Mouse (Mus musculus): ENCODE results near the gene Nfasc.

Nfasc gene

DNA sequence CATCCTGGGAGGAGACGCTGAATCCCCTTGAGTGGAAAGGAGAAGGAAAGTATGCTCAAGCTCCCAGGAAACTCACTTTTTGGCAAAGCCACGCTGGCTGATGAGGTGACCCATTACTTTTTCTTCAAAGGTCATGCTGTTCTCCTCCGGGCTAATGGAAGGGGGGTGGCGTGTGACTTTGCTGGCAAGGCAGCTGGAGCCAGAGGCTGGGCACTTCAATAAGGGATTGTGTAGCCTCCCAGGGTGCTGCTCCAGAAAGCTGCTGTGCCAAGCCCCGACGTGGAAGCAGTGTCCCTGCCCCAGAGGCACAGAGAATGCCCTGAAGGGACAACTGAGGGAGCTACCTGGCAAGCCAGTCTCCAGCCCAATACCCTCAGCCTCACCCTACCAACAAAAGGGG, 101.3 kb downstream of the Nfasc start:
- DNase-seq, result no peak

DNA sequence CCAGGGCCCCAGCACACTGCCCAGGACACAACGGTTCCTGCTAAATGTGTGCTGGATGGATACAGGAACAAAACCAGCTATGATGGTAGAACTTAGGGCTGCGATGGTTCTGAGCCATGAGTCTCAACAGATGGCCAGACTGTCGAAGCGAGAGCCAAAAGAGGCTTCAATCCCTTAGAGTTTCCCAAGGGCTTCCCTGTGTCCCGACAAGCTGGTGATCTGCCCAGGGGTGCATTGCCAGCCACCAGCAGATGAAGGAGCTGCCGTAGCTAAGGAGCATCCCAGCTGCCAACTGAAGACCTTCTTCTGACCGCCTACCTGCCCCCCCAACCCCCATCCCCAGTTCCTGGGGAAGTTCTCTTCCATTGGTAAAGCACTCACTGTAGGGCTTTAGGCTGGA, 104.3 kb downstream of the Nfasc start:
- no peak for DNase-seq

DNA sequence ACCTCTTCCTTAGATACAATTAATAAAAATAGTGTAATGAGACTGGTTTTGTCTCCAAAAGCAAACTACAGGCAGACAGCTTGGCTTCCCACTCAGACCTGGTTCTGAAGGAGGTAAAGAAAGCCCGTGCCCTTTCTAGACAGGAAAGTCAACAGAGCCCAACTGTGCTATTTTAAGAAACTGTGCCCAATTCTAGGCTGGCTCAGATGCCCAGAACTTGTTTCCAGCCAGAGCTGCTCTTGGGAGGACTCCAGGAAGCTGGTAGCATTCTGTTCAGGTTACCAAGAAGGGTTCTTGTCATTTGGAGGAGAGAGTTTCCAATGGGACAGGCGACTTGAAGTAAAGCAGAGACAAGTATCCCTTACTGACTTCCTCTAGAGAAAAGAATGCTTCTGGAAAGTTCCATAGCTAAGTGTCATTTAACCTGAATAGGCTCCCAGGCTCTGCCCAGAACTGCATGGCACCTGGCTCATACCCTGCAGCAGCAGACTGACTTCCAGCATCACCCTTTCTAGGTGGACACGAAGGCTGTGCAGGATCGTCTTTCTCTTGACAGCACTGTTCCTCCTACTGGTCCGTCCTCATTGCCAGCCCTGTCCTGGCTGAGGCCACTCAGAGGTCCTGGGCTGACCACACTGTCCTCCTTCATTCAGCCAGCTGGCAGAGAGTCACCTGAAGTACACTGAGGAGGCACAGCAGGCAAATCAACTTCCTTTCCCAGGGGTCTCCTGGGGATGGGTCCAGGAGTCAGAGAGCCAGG, 111.8 kb downstream of the Nfasc start:
- DNase-seq, result no peak

DNA sequence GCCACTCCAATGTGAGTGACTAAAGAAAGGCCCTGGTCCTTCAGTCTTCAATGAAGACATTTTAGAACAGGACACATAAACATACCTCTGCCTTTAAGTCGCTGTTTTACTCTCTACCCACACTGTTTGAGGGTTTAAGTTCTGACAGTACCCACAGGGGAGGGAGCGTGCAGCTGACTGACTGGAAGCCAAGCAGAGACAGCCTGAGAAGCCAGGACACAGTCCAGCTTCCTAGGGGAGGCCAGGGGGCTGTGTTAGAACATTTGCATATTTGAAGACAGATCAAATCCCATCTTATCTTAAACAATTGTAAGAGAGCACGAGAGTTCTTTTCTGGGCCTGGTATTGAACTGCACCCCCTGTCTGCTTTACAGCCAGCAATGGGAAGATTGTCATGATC, 113.0 kb downstream of the Nfasc start:
- DNase-seq, result no peak

DNA sequence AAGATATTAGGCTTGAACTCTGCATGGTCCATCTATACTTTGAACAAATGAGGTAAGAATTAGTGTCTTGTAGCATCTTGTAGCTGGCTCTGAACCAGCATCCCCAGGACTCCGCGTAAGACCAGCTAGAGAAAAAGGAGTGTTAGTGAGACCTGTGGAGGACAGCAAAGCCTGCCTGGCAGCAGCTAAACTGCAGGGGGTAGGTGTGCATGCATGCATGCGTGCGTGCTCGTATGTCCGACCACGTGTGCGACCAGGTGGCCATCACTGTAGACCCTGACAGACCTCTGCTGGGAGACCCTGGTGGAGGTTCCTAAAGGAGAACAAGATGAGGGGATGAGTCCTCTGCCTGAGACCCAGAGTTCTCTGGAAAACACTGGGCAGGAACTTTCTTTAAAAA, 113.4 kb downstream of the Nfasc start:
- no peak for DNase-seq

DNA sequence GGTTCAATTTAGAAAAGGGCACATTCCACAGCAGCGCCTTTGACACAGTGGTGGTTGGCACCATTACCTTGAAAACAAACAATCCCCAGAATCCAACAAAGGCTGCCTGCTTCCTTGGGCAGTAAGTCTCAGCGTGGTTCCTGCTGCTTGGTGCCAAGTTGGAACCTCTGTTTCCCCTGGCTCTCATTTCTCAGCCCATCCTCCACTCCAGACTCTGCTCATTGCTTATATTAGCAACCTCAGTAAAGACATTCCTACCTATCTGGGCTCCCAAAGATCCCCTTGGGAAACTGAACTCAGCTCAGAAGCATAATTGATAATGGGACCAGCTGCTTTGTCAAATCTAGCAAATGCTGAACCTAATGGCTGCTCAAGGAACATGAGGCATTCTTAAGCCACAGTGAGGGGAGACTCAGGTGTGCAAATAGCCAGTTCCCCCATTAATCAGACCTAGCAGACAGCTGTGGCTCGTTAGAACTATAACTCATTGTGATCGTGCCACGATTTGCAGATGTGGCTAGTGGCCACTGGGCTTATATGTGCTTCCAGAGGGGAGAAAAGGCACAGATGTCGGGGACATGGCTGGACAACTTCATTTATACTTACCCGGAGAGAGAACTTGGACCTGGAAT, 115.4 kb downstream of the Nfasc start:
- no peak for DNase-seq

DNA sequence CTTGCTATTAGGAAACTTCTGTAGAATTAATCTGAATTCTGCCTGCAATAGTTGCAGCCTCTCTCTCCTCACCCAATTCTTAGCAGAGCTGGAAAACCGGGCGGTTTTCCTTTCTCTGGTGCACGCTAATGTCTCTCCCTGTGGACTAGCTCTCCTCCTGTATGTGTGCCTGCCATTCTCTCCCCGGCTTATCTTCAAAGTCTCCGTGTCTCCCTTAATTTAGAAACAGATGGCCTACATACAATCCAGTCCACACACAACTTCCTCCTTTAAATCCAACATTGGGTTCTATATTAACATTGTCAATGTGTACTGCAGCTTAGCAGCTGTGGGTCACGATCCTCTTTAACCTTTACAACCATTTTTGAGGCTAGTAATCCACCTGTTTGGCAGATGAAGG, 116.6 kb downstream of the Nfasc start:
- no peak for DNase-seq

DNA sequence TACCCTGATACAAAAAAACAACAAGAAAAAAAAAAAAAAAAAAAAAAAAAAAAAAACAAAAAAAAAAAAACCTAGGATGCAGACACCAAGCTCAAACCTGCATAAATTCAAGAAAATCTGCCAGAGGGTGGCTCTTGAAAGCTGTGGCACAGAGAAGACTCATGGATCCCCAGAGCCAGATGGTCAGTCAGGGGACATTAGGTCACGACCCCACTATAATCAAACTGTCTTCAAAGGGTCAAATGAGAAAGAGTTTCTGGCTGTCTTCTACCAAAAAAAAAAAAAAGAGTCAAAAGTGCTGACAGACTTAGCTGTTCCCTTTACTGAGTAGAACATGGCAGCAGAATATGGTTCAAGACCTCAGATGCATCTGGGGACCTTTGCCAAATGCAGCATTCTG, 117.1 kb downstream of the Nfasc start:
- DNase-seq, result no peak

DNA sequence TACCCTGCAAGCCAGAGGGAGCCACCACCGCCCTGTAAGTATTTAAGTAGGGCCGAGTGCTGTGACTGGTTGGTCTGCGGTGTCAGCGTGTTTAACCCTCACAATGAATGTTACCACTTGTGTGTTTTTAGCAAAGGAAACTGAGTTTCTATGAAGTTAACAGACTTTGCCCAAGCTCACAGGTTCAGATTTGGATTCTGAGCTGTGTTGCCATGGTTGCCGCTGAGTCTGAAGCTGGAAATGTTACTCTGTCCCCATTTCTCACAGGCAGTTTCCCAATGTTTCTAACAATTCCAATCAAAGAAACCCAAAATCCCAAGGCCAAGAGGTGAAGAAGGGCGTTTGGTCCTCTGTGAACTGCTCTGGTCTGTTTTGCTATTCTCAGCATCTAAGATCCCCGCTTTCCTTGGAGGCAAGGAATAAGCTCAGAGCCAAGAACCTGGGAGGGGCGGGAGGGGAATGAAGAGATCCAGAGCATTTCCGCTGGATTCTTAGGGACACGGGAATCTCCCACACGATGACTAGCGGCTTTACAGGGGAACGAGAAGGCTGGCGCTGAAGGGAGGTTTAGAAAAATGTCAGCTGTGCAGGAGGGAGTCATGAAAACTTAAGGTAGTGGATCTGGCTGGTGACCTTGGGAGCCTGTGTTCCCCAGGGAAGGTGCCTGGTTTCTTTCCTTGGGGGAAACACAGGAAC, 117.8 kb downstream of the Nfasc start:
- no peak for DNase-seq

DNA sequence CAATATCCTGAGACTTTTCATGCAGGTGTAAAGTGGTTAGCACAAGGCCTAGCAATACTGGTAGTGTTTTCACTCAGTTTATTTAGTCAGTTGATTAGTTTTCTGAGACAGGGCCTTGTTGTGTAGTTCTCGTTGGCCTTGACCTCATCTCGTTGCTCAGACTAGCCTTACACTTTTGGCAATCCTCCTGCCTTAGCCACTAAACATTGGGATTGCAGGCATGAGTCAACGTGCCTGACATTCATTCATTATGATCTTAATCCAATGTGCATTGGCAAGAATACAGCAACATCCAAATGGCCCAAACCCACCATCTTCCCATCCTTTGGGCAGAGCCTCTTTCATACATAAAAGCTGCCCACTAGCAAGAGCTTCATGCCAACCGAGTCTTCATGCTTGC, 129.5 kb downstream of the Nfasc start:
- DNase-seq, result no peak

DNA sequence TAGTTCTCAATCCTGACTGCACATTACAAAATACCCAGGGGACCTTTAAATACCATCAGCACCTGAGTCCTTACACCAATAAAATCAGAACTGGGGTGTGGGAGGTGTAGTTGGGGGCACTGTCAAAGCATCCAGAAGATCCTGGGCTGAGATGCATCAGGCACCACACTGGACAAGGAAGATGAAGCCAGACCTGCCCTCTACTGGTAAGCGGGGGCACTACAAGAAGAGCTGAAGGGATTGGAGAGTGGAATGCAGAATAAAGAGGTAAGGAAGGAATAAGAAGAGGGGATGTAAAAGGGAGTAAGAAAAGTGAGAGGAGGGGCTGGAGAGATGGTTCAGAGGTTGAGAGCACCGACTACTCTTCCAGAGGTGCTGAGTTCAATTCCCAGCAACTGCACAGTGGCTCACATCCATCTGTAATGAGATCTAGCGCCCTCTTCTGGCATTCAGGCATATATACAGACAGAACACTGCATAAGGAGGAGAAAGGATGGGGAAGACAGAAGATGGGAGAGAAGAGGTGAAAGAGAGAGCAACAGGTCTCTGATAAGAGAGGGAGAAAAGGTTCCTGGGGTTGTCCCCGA, 132.5 kb downstream of the Nfasc start:
- DNase-seq, result peak; percentile 29 to 80

DNA sequence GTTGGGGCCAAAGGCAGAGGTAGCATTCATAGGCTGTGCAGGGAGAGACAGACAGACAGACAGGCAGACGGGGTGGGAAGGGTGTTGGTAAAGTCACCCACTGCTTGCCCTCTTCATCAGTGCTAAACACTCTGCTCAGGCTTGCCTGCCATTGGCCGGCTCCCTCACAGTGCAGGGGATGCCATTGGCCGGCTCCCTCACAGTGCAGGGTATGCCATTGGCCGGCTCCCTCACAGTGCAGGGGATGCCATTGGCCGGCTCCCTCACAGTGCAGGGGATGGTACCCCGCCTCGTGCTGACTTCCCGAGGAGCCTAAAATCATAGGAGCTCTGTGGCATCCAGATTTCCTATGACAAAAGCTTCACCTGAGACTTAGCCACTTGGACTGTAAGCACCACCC, 139.4 kb downstream of the Nfasc start:
- DNase-seq, result no peak

DNA sequence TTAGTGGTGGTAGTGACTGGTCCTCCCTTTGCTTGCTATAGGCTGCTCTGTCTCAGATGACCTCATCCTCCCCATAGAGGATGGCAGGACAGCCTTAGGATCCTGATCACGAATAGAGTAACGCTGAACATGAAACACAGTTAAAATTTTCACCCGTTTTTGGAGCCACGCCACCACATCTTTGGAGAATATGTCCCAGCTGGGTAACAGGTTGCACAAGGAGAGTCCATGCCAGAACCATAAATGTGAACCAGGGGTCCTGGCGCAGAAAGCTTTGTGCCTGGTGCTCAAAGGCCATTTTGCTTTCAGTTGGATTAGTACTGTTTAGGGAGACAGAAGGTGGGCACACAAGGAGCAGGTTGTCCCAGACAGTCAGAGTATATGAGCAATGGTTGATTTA, 143.6 kb downstream of the Nfasc start:
- no peak for DNase-seq

DNA sequence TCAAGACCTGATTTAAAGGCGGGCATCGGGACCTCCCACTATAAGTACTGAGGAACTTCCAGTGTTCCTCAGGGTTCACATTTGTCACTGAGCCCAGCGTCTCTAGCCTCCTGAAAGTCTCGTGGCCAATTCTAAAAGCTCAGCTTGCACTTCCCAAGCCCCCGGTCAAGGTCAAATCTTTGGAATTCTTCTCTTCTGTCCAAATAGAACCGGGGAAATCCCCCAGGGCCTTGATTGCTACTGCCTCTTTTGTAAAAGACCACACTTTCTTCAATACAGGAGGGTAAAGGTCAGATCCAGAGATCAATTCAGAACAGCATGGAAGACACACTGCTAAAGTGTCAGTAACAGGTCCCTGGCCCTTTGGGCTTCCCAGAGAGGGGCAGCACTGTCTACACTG, 145.9 kb downstream of the Nfasc start:
- DNase-seq, result no peak

DNA sequence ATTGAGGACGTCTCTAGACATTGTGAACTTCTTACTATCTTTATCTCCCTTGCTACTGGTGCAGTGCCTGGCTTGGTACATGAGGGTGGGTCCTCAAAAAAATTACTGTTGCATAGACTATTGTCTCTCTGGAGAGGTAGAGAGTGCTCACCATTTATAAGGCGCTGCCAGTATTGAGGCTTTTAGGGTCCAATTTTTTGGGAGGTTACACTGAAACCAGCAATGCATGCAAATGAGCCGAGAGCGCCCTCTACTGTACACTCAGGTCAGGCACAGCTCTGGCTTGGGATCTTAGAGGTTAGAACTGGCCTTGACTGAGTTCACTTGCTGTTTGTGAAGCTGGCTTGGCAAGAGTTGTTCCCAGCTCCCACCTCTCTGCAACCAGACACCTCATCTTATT, 147.0 kb downstream of the Nfasc start:
- peak; percentile 39 to 81 for DNase-seq

DNA sequence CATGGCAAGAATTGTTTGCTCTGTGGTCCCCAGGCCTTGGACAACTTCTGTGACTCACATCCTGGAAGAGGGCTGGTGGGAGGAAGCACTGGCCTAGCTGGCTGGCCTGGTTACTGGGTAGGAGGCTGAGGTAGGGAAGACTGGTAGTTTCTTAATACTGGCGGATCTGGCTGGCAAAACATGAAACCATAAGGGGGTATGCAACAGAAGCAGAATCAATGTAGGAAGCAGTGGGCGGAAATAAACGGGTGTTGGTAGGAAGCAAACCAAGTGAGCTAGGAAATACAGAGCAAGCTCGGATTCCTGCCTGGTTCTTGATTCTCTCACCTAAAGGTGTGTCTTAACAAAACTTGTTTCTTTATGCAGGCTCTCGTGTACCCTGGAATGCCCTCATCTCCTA, 149.5 kb downstream of the Nfasc start:
- no peak for DNase-seq

DNA sequence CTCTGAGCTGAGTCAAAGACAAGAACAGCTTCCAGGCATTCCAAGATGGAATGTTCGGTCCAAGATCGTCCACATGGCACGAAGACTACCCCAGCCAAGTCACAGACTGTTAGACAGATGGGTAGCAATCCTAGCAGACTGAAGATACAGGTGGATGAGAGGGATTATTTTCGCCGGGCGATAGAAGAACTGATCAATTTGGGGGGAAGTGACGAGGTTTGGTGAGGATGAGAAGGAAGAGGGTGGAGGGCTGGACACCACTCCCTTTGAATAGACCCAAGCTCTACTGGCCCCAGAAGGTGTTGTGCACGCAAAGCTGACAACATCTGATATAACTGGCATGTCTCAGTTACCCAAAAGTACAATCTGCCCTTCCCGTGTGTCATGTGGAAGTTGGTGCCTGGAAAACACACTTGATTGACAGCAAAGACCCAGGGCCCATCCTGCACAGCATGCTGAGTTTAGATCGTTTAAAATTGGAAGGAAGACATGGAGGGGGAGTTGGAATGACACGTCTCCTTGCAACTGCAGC, 150.1 kb downstream of the Nfasc start:
- DNase-seq, result no peak

DNA sequence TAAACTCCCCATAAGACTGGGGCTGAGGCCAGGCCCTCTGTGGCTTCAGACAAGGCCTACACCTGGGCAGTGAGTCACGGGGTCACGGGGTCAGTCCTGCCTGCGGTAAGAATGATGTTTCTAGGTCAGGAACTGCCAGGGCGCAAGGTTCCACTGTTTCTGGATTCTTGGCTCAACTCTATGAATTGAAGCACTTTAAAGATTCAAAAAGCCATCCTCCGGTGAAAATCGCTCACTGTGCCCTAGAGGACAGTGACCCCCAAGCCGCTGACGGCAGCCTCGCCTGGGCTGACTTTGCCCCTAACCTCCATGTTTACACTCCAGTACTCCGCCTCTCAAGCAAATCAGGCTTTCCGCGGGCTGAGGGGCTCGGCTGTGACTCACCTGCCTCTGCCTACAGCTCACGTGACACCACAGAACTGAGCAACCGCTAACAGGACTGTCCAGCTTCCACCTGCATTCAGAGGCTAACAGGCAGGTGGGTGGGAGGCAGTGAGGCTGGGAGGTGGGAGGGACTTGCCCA, 154.9 kb downstream of the Nfasc start:
- DNase-seq, result peak; percentile 78 to 83

DNA sequence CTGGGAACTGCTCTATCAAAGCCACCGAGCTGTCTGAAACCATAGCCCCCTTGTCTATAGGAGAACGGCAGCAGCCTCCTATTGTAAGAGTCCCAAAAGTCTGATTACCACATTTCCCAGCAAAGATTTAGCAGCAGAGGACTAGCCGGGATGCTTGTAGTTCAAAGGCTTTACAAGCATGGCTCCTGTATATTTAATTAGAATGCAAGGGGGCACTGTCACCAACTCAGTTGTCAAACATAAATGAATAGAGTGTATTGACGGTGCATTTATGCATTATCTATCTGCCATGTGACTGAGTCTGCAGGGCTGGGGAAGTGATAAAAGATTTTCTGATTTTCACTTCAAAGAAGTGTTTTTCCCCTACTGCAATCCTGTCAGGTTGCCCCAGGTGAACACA, 156.2 kb downstream of the Nfasc start:
- DNase-seq, result no peak

DNA sequence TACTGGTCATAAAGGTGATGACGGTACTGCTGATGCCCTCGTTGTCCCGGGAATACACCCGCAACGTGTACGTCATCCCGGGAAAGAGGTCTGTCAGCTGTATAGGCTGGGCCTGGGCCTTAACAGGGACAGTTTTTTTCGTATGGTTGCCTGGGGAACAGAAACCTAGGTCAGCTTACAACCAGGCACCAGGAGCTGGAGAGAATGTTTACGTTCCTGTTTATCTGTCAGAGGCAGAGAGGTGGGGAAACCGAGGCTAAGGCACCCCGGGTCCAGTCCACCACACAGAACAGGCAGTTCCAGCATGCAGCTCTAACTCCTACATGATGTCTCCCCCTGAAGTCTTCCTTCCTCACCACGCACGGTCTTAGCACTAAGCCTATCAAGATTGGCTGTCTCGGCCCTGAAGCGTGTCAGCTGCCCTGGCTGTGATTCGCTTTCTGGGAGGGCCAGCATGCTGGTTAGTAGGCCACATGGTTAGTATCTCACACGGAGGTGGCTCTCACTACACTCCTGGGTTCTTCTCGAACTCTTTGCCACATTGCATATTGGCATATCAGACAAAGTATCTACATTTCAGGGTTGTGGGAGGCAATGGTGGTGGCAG, 158.5 kb downstream of the Nfasc start:
- DNase-seq, result no peak

DNA sequence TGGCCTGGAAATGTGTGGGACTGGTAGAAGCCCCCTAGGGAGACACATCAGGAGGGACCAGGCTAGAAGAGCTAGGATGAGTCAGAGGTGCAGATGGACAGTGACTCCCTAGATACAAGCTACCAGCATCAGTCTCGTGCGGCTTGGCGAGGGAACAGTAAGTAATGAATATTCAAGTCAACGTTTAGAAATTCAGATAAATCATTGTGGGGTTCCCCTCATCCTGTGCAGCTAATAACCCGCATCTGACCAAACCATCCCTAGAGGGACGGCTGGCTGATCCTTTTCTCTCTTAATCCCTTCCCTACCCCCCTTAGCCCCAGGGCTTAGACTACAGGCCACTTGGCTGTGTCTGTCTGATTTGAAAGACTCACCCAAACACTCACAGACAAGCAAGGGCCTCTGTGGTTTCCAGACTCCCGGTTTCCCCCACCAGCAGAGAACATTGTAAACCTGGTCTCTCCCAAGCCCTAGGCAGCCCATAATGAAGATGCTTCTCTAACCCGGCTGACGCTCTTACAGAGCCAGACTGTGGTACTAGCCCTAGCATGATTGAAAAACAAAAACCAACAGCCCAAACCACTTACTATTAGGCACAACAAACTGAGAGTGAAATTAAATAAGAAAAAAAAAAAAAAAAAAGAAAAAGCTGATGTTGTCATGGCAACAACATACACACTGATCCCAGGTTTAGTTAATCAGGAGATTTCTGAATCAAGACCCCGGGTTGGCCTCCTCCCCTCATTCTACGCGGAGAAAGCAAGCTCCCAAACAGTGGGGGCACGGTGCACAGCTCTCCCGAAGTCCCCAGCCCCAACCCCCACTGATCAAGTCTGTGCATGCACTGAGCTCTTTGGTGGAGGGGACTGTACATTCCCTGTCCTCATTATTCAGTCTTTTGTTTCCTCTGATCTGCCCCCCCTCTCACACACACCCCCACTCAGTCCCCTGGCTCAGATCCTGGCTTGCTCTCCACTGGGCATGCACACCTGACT, 159.5 kb downstream of the Nfasc start:
- no peak for DNase-seq

DNA sequence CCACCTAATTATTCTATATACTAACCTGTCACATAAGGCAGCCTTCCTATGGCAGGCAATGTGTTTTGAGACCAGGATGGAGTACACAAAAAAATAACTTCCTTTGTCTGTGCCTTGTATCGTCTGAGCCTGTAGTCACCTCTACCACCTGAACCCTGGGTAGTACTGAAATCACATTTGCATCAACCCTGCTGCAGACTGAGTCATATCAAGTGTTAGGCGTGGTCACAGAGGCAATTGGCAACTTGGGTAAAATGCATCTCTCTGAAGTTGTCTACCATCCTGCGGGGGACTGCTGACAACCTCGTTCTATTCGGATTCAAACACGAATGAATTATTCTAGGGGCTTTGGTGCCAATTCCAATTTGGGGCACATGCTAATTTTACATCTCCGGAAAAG, 161.5 kb downstream of the Nfasc start:
- DNase-seq, result no peak
